In the genomic region with DNA sequence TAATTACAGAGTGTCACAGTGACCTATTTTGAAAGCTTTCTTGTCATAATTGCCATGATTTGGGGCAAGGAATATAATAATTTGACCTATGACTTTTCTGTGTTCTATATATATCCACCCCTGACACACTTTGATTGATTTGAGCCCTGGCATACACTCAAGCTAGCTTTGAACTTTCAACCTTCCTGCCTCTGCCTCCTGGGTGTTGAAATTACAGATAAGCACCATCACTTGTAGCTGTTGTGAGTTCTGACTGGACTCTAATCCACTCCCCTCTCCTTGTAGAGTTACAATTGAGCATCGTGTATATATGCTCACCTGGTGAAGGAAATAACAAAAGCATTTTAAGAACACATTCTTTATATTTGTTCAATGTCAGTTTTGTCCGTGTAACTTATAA, we compare ENCODE assay signal across 34 mouse cellular contexts.
"Had no signal": no experiment of that assay in that cellular context is flagged by ENCODE, and none has a peak within 500 bp of the region (broad histone marks: within the 10 kb centered on the region; RNA-seq: fewer than 3 reads in every experiment).

No protein-coding gene starts in this region.

- H3K4me1 ChIP-seq: heart, embryonic 10.5 days; heart, embryonic 13.5 days; heart, embryonic 15.5 days; hindbrain, embryonic 10.5 days; hindbrain, embryonic 12.5 days; hindbrain, embryonic 13.5 days; hindbrain, embryonic 15.5 days; intestine, embryonic 15.5 days; kidney, embryonic 15.5 days had no signal

- H3K4me2 ChIP-seq: heart, embryonic 11.5 days; heart, embryonic 13.5 days; heart, embryonic 15.5 days; hindbrain, embryonic 12.5 days; hindbrain, embryonic 13.5 days; hindbrain, embryonic 14.5 days; hindbrain, embryonic 15.5 days; intestine, embryonic 15.5 days; kidney, embryonic 15.5 days had no signal

- H3K27me3 ChIP-seq: heart, embryonic 13.5 days; heart, embryonic 15.5 days; hindbrain, embryonic 12.5 days; hindbrain, embryonic 13.5 days; hindbrain, embryonic 15.5 days; intestine, embryonic 15.5 days; kidney, embryonic 15.5 days had no signal

- H3K9me3 ChIP-seq: heart, embryonic 10.5 days; heart, embryonic 13.5 days; heart, embryonic 15.5 days; hindbrain, embryonic 10.5 days; hindbrain, embryonic 12.5 days; hindbrain, embryonic 13.5 days; hindbrain, embryonic 15.5 days; intestine, embryonic 15.5 days; kidney, embryonic 15.5 days had no signal

- DNase-seq: heart, postnatal 10 days; heart, postnatal 14 days; heart, postnatal 36 days; heart, postnatal 4 days; kidney, adult 11 months; kidney, adult 18-20 months; kidney, adult 2 months; kidney, adult 8-10 months; kidney, adult 9 months; kidney, postnatal 10 days; kidney, postnatal 14 days; kidney, postnatal 25 days; kidney, postnatal 36 days; kidney, postnatal 4 days; layer of hippocampus, adult 9-11 months; layer of hippocampus, postnatal 36 days had no signal

- H3K4me3 ChIP-seq: heart, embryonic 10.5 days; heart, embryonic 13.5 days; heart, embryonic 15.5 days; hindbrain, embryonic 10.5 days; hindbrain, embryonic 12.5 days; hindbrain, embryonic 13.5 days; hindbrain, embryonic 15.5 days; intestine, embryonic 15.5 days; kidney, embryonic 15.5 days; layer of hippocampus, adult 2 months had no signal

- H3K27ac ChIP-seq: heart, embryonic 10.5 days; heart, embryonic 13.5 days; heart, embryonic 15.5 days; hindbrain, embryonic 10.5 days; hindbrain, embryonic 12.5 days; hindbrain, embryonic 13.5 days; hindbrain, embryonic 14.5 days; hindbrain, embryonic 15.5 days; hindbrain, postnatal 0 days; intestine, embryonic 15.5 days; kidney, embryonic 15.5 days; kidney, postnatal 0 days; layer of hippocampus, adult 2 months had no signal

- ATAC-seq: hindbrain, embryonic 16.5 days; hindbrain, postnatal 0 days; inflammation-experienced regulatory T-cells, adult 6 months; intestine, embryonic 15.5 days; intestine, embryonic 16.5 days; intestine, postnatal 0 days had no signal

- H3K9ac ChIP-seq: heart, embryonic 13.5 days; heart, embryonic 15.5 days; hindbrain, embryonic 12.5 days; hindbrain, embryonic 13.5 days; hindbrain, embryonic 14.5 days; hindbrain, embryonic 15.5 days; intestine, embryonic 15.5 days; kidney, embryonic 15.5 days had no signal
